Mouse (Mus musculus) gastrocnemius, adult 18-20 months (tissue): ENCODE data around the gene Lsm7. TPM values are rescaled to one million over a fixed set of nuclear protein-coding genes. Genes with fewer than 3 reads are reported as not detected.
"Not testable (repeated sequence)": the region's sequence is repeated elsewhere in the genome, so short reads cannot be mapped to it uniquely, and the experiment has no call there.

Experiments used
- DNase-seq: peaks from one replicate; pipeline ENCODE4 v3.0.0; 2021; ENCODE audit warnings: low spot score
- microRNA-seq: library from miRNA; unstranded; fragments of <30 nt; microRNA quantifications from one replicate; pipeline ENCODE4 v1.2.0, GENCODE M21; 2021
- total RNA-seq, 2 experiments: library from RNA; stranded (reverse); gene quantifications; 2 replicates each; pipeline ENCODE4 v1.2.3; 2021

The Lsm7 gene
- total RNA-seq, 2 experiments from 2014 or later, result 12.6 to 14.7 TPM

DNA sequence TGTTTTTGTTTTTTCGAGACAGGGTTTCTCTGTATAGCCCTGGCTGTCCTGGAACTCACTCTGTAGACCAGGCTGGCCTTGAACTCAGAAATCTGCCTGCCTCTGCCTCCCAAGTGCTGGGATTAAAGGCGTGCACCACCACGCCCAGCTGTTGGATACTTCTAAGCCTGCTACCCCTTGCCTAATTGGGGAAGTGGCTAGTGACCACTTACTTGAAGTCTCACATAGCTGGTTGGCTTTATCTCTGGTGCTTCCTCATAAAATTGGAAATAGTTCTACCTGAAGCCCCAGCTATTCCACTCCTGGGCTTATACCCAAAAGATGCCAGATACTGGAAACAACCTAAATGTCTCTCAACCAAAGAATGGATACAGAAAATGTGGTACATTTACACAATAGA is 38.7 kb downstream of the Lsm7 start:
- DNase-seq, result not testable (repeated sequence)

DNA sequence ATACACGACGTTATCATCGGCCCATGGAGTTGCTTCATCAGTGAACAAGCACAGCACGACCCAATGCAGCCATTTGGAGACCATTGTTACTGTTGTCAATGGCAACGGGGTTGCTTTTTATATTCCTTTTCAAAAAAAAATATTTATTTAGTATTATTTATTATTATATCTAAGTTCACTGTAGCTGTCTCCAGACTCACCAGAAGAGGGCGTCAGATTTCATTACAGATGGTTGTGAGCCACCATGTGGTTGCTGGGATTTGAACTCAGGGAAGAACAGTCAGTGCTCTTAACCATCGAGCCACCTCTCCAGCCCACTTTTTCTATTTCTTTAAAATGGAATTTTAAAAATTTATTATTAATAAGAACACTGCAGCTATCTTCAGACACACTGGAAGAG is 40.2 kb downstream of the Lsm7 start:
- no peak for DNase-seq

DNA sequence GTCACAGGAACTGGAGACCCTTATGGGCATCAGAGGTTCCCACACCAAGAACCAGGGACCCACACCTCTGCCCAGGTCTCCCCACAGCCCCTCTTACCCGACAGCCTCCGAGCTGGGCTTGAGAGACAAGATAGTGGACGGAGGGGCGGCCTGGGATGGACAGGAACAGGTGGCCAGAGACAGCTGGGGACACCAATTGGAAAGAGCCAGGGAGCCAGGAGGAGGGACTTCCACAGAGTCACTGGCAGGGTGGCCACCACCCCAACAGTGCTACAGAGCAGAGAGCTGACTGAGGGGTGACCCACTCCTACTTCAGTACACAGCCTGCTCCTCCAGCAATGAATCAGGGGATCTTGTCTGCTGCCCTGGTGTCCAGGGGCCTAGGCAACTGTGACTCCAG is 41.6 kb downstream of the Lsm7 start, which contains the start of gene Jsrp1:
Gene Jsrp1 (minus strand): TSS at position 133 of the 400 bp plus-strand sequence.
- DNase-seq, result peak; percentile 83

DNA sequence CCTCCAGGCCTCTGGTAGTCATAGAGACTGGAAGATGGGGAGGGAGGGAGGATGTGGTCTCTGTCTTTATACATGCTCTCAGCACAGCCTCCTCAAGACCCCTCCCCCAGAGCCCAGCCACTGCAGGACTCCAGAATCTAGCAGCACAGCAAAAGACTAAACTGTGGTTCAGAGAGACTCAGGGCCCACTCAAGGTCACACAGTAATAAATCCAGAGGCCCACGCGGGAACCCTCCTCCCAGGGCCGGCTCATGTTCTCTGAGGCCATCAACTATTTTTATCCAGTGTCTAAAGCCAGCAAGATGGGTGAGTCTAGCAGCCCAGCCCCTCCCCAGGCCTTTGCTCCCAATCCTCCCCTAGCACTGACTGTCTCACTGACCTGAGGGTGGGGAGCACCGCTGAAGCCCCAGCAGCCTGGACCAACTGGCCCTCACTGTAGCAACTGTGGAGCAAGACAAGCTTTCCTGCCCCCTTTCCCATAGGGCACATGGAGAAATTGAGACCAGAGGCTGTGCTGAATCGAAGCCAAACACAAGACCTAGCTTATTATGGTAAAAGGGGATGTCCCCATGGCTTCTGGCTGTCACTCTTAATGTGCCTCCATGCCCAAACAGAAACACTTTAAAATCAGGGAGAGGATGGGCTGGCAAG is 42.5 kb downstream of the Lsm7 start:
- peak; percentile 71 for DNase-seq

DNA sequence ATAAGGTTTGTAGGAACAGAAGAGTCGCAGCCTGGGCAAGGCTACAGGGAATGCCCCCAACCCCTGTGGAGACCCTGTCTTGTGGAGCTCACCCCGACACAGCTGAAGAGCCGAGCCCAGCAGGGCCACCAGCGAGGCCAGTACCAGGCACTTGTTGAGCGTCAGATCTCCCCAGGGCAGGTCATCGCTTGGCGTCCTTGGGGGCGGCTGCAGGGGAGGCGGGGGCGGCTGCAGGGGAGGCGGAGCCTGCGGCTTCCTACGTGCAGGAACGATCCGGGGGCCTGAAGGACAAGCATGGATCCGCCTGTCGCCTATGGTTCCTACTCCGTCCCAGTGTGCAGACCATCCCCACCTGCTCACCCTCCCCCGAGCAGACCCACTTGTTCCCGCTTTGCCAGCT is 44.9 kb downstream of the Lsm7 start:
- no peak for DNase-seq

DNA sequence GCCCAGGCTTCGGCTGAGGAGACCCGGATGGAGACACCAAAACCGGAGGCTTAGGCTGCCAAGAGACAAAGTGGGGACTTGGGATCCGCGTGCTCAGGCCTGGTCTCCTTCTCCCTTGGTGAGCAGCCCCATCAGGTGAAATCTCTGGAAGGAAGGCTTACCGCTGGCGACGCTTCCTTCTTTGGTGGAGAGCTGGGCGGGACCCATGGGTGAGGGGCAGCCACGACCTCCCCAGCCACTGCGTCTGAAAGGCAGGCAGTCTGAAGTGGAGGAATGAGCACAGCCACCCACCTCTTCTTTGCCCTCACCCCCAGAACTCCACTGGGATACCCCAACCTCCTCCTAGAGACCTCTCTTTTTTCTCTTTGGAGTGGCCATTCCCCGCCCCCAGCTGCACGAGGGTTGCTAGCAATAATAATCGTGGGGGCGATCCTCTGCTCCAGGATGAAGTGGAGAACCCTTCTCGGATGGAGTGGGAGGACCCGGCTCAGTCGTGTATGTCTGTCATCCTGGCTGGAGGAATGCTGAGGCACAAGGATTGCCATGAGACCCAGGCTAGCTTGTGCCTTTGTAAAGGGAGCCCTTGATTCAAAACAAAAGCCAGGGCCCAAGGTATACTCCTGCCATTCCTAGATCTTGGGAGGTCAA is 45.9 kb downstream of the Lsm7 start:
- no peak for DNase-seq

DNA sequence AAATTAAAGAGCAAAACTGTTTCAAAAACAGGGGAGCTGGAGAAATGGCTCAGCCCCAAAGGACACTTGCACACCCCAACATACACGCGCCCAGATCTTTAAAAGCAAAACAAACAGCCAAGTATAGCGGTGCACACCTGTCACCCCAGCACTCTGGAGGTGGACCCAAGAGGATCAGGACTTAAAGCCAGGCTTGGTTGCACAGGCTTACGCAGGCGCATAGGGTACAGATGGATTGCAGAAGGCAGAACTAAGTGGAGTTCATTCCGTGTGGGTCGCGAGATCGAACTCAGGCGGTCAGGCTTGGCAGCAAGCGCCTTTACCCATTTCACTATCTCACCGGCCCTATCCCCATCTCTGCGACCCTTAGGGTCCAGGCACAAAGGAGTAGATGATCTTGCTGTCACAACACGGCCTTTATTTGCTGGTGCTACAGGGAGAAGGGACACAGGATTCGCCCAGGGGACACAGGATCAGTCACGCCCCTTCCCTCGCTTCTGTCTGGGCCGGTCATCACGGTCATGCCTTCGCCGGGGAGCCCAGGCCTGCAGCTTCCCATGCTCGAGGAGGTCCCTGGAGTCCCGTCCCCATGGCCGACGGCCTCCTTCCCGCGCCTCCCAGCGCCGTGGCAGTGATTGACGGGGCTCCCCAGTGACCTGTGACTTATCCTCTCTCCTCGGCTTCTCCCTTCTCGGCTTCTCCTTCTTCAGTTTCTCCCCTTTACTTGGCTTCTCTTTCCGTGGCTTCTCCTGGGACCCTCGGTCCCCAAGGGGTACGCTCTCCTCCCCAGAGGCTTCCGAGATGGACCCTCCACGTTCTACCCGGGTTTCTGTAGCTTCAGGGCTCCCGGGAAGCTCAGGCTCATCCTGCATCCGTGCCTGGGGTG is 46.7 kb downstream of the Lsm7 start:
- DNase-seq, result no peak

DNA sequence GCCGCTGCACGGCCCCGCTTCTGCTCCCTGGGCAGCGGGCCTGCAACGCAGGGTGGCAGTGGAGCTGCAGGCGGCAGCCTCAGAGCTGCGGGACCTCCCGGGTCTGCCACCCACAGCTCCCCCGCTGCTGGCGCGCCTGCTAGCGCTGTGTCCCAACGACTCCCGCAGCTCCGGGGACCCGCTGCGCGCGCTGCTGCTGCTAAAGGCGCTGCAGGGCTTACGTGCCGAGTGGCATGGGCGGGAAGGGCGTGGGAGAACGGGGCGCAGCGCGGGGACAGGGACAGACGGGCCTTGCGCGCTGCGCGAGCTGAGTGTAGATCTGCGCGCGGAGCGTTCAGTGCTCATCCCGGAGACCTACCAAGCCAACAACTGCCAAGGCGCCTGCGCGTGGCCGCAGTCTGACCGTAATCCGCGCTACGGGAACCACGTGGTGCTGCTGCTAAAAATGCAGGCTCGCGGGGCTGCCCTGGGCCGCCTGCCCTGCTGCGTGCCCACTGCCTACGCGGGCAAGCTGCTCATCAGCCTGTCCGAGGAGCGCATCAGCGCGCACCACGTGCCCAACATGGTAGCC is 47.9 kb downstream of the Lsm7 start:
- DNase-seq, result peak; percentile 81

DNA sequence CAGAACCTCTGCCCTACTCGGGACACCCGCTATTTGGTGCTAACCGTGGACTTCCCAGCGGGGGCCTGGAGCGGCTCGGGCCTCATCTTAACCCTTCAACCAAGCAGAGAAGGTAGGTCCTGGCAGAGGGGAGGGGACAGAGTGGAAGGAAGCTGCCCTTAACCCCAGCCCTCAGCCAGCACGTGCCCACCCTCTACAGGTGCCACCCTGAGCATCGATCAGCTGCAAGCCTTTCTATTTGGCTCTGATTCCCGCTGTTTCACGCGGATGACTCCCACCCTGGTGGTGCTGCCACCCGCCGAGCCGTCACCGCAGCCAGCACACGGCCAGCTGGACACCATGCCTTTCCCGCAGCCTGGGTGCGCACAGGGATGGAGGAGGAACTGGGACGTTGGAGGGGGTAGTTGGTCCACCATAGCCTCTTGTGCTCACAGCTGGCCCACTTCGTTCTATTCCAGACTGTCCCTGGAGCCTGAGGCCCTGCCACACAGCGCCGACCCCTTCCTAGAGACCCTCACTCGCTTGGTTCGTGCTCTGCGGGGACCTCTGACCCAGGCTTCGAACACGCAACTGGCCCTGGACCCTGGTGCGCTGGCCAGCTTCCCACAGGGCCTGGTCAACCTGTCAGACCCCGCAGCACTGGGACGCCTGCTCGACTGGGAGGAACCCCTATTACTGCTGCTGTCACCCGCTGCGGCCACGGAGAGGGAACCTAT is 48.5 kb downstream of the Lsm7 start:
- no peak for DNase-seq

DNA sequence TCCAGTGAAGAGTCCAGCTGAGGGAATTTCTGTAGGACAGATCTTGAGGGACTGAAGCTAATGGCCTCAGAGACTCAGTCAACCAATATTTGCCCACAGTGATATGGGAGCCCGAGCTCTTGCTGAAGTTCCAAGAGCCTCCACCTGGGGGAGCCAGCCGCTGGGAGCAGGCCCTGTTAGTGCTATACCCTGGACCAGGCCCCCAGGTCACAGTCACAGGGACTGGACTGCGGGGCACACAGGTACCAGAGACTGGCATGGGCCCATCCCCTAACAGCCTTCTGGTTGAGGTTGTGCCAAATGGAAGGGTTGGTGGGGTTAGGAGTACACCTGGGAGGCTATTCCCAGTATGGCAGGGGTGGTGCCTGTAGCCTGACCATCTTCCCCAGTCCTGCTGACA is 49.1 kb downstream of the Lsm7 start:
- DNase-seq, result peak; percentile 82

DNA sequence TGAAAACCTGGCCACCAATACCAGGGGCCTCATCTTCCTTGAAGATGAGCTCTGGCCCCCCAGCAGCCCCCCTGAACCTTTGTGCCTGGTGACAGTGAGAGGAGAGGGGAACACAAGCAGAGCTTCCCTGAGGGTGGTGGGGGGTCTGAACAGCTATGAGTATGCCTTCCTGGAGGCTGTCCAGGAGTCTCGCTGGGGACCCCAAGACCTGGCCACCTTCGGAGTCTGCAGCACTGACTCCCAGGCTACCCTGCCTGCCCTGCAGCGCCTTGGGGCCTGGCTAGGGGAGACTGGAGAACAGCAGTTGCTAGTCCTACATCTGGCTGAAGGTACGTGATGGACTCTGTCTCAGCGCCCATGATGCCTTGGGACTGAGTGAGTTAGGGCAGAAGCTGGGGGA is 49.7 kb downstream of the Lsm7 start:
- no peak for DNase-seq

DNA sequence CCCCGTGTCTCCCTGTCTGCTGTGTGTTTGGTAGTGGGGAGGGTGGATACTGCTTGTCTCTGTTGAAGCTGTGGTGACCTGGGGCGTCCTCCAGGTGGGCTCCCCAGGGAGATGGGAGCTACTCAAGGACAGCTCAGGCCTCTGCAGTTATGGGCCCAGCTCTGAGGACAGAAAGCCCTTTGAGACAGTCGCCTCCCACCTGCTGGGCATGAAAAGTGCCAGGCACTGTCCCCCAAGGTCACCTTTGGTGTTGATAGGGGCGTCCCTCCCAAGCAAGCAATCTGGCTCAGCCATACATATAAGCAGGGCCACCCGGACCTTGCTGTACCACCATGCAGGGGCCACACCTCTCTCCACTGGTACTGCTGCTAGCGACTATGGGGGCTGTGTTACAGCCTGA is 50.1 kb downstream of the Lsm7 start, which contains the start of gene Amh:
Gene Amh (plus strand): TSS at position 328 of the 400 bp plus-strand sequence.
- DNase-seq, result no peak

DNA sequence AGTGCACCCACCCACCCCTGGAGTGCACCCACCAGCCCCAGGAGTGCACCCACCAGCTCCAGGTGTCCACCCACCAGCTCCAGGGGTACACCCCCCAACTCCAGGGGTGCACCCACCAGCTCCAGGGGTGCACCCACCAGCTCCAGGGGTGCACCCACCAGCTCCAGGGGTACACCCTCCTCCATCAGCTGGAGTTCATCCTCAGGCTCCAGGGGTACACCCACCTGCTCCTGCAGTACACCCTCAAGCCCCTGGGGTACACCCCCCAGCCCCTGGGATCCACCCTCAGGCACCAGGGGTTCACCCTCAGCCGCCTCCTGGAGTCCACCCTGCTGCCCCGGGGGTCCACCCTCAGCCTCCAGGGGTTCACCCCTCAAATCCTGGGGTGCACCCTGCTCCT is 50.7 kb downstream of the Lsm7 start:
- DNase-seq, result no peak

DNA sequence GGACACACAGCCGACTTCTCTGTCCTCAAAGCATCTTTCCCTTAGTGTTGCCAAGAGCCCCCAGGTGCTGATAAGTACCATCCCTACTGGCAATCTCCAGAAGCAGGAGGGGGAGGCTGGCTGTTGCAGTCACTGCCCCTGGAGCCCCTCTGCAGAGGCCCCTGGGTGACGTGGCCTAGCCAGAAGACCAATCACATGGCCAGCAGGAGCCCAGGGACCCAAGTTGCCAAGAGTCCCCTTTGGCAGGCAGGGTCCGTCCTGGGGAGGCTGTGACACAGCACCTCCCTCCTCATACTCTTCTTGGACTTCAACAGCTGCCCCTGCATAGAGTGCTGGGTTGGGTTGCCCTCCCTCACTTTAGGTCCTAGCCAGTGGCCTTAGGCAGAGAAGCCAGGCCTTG is 52.0 kb downstream of the Lsm7 start:
- DNase-seq, result no peak

Small RNA genes within 50 kb of the gene (microRNA-seq; reads per million reads assigned to microRNA genes)
- 8.9 reads per million, percentile 21 among the genes with 10 or more reads in this experiment for gene Mir1982

Other genes with a start within 250 kb of the Lsm7 start
- gene Gm49322, start 249.2 kb downstream of the Lsm7 start, total RNA-seq, result under 1 TPM; 0.14 to 0.26 TPM
- gene Csnk1g2, start 232.4 kb downstream of the Lsm7 start, total RNA-seq, result 100 to 1,000 TPM in 1 of 2 experiments, 10 to 100 TPM in 1; 97.2 to 128 TPM
- gene Btbd2, start 198.1 kb downstream of the Lsm7 start, total RNA-seq, result 10 to 100 TPM; 38.5 to 40.0 TPM
- gene Mknk2, start 177.1 kb downstream of the Lsm7 start, total RNA-seq, result 100 to 1,000 TPM; 244 to 292 TPM
- gene Mob3a, start 153.2 kb downstream of the Lsm7 start, total RNA-seq, result 1 to 10 TPM; 2.3 to 4.1 TPM
- 1 to 10 TPM in 1 of 2 experiments, under 1 TPM in 1; 0.91 to 1.9 TPM for gene Izumo4, start 153.0 kb downstream of the Lsm7 start, total RNA-seq
- gene Ap3d1, start 112.9 kb downstream of the Lsm7 start, total RNA-seq, result 10 to 100 TPM; 24.3 to 31.7 TPM
- gene Dot1l, start 100.0 kb downstream of the Lsm7 start, total RNA-seq, result 10 to 100 TPM; 13.6 to 20.8 TPM
- gene Sf3a2, start 57.0 kb downstream of the Lsm7 start, total RNA-seq, result 10 to 100 TPM; 27.3 to 27.6 TPM
- 10 to 100 TPM; 24.3 to 25.8 TPM for gene Plekhj1, start 56.6 kb downstream of the Lsm7 start, total RNA-seq
- under 1 TPM; 0.31 to 0.32 TPM for gene Amh, start 50.0 kb downstream of the Lsm7 start, total RNA-seq
- 100 to 1,000 TPM; 448 to 461 TPM for gene Jsrp1, start 41.7 kb downstream of the Lsm7 start, total RNA-seq
- 100 to 1,000 TPM; 698 to 770 TPM for gene Oaz1, start 28.6 kb downstream of the Lsm7 start, total RNA-seq
- 10 to 100 TPM in 1 of 2 experiments, 1 to 10 TPM in 1; 8.3 to 12.6 TPM for gene Lingo3, start 11.2 kb downstream of the Lsm7 start, total RNA-seq
- 10 to 100 TPM; 12.4 to 12.6 TPM for gene Sppl2b, start 66 bp upstream of the Lsm7 start, total RNA-seq
- gene Tmprss9, start 16.6 kb upstream of the Lsm7 start, total RNA-seq, result not detected
- gene Timm13, start 45.8 kb upstream of the Lsm7 start, total RNA-seq, result 100 to 1,000 TPM; 109 to 127 TPM
- gene Lmnb2, start 63.0 kb upstream of the Lsm7 start, total RNA-seq, result 1 to 10 TPM; 2.7 to 3.2 TPM
- gene Gadd45b, start 74.9 kb upstream of the Lsm7 start, total RNA-seq, result 10 to 100 TPM; 17.3 to 25.0 TPM
- gene Gng7, start 159.7 kb upstream of the Lsm7 start, total RNA-seq, result 1 to 10 TPM; 2.3 to 2.5 TPM
- gene Diras1, start 170.5 kb upstream of the Lsm7 start, total RNA-seq, result under 1 TPM in 1 of 2 experiments, not detected in 1; 0.07 TPM
- gene Slc39a3, start 182.2 kb upstream of the Lsm7 start, total RNA-seq, result 10 to 100 TPM; 13.7 TPM
- gene Sgta, start 205.0 kb upstream of the Lsm7 start, total RNA-seq, result 100 to 1,000 TPM; 101 to 103 TPM
- gene Thop1, start 214.8 kb upstream of the Lsm7 start, total RNA-seq, result 10 to 100 TPM; 21.1 to 26.0 TPM
- under 1 TPM in 1 of 2 experiments, not detected in 1; 0.09 TPM for gene Creb3l3, start 243.7 kb upstream of the Lsm7 start, total RNA-seq